Mouse (Mus musculus) Patski (cell line): Measurements from ENCODE around the gene Dab1. TPM values are rescaled to one million over a fixed set of nuclear protein-coding genes. Genes with fewer than 3 reads are reported as not detected.
A peak's percentile ranks its signal among the peaks of the same experiment; 100 is the strongest.

Experiments
- ATAC-seq: fragments of 100-300 bp; one replicate; pipeline ENCODE4 v1.8.0; 2021
- CTCF ChIA-PET: fragments of 350-600 bp; sonication (Branson Sonifier 250); formaldehyde crosslinking; loops from one replicate; lab custom pipeline; 2022; ENCODE audit warnings: inconsistent platforms; lab: Charles Lee
- POLR2A ChIA-PET: fragments of 350-600 bp; sonication (Branson Sonifier 250); formaldehyde crosslinking; loops from one replicate; lab custom pipeline; 2022; ENCODE audit warnings: antibody characterized with exemption, inconsistent platforms; lab: Charles Lee
- DNase-seq: peaks from one replicate; pipeline ENCODE4 v3.0.0-alpha.2; 2011; ENCODE audit warnings: low read depth, low spot score
- H3K27me3 ChIP-seq: fragments of 371-371 bp; one replicate; pipeline ENCODE4 v1.5.1; 2021
- CTCF ChIP-seq: fragments of 100-300 bp; IDR thresholded peaks from one replicate; pipeline ENCODE4 v1.5.1; 2021
- in situ Hi-C: fragments of 300-500 bp; cut with MboI; formaldehyde crosslinking; loops from 3 replicates; pipeline ENCODE4 v1.11.1; 2018; ENCODE audit warnings: low pct_unique_long_range_greater_than_20kb, mixed read lengths
- polyA plus RNA-seq: library from polyadenylated mRNA; unstranded; gene quantifications from one replicate; pipeline ENCODE4 v1.2.3, GENCODE M21; 2021

The Dab1 gene
- polyA plus RNA-seq, 1 experiment from 2014 or later = 0.08 TPM

GRCm38 (mm10) chr4:104178067-104178466 lies 558.9 kb downstream of the Dab1 start:
- ChIA-PET CTCF (interaction anchor here (1.4 kb wide), 1 partner anchor 11 kb away, joined by 4 read pairs; no protein-coding TSS in a partner anchor), POLR2A (no interaction called here)
- in situ Hi-C loops = no loop called here
- DNase-seq = no peak
- no peak for TF ChIP-seq CTCF
- no peak for ATAC-seq
- no peaks in the 10 kb centered on the region for H3K27me3 ChIP-seq

GRCm38 (mm10) chr4:104186311-104186710 lies 567.2 kb downstream of the Dab1 start:
- ATAC-seq (no peak), DNase-seq (no peak)
- in situ Hi-C loops = no loop called here
- CTCF ChIA-PET = no interaction called here
- no peak for TF ChIP-seq CTCF
- POLR2A ChIA-PET = no interaction called here
- peaks cover 4% of the 10 kb centered on the region for H3K27me3 ChIP-seq

DNA sequence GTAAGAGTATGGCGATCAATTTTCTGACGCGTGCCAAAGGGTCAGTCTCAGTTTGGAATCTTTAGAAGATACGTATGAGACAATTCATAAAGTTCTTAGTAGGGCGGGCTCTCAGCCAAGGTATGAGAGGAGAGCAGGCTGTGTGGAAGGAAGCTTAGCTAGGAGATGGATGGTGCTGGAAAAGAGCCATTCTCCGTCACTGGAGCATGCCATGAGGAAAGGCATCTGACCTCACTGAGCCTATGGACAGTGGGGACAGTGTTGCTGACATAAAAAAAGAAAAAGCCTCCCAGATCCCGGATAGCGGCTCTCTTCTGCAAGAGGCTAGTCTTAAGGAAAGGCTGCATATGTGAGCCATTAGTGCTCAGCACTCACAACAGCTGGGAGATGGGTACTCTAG lies 579.5 kb downstream of the Dab1 start:
- ChIA-PET CTCF (no interaction called here), POLR2A (no interaction called here)
- DNase-seq (no peak), ATAC-seq (no peak)
- no peaks in the 10 kb centered on the region for H3K27me3 ChIP-seq
- TF ChIP-seq CTCF = no peak
- in situ Hi-C loops = no loop called here

DNA sequence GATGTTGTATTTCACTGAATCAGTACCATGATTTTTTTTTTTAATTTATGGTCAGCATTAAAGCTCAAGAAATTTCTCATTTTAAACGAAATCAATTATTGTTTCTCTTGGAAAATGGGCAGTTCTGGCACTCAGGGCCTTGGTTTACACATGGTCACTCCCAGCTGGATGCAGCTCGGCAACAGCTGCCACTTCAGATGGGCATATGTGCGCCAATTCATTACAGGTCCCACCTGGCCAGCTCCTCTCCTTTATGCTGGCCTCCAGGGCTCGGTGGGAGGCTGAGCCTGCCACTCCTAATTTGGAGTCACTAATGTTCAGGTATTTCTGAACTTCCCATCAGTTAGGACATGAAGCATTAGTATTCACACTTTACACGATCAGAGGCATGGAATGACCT lies 582.5 kb downstream of the Dab1 start:
- no peak for TF ChIP-seq CTCF
- ATAC-seq (no peak), DNase-seq (no peak)
- in situ Hi-C loops = loop anchor here (25.0 kb wide), 1 partner anchor 686 kb away; the partner anchor contains the start of gene C8a
- H3K27me3 ChIP-seq = no peaks in the 10 kb centered on the region
- POLR2A ChIA-PET = no interaction called here
- CTCF ChIA-PET = no interaction called here

DNA sequence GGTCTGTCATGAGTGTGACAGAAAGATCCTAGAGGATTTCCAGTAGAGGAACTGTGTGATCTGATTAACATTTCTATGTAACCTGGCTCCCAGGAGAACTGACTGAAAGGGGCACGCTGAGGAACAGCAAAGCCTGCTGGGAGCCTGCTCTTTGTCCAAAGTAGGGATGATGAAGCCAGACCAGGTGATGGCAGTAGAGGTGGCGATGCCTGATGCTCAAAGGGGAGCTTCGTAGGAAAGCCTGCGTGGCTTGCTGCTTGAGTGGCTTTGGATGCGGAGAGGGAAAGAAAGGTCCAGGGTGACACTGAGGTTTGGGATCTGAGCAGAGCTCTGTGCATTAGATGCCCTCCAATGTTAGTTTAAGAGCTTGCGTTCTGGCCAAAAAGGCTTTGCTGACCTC lies 584.9 kb downstream of the Dab1 start:
- H3K27me3 ChIP-seq = no peaks in the 10 kb centered on the region
- ChIA-PET POLR2A (no interaction called here), CTCF (no interaction called here)
- ATAC-seq (no peak), DNase-seq (no peak)
- in situ Hi-C loops = loop anchor here (25.0 kb wide), 1 partner anchor 683 kb away; the partner anchor contains the start of gene C8a
- TF ChIP-seq CTCF = no peak

GRCm38 (mm10) chr4:104206639-104207038 lies 587.5 kb downstream of the Dab1 start:
- ChIA-PET CTCF (no interaction called here), POLR2A (no interaction called here)
- TF ChIP-seq CTCF = no peak
- DNase-seq (no peak), ATAC-seq (no peak)
- no peaks in the 10 kb centered on the region for H3K27me3 ChIP-seq
- in situ Hi-C loops = loop anchor here (25.0 kb wide), 1 partner anchor 681 kb away; the partner anchor contains the start of gene C8a

DNA sequence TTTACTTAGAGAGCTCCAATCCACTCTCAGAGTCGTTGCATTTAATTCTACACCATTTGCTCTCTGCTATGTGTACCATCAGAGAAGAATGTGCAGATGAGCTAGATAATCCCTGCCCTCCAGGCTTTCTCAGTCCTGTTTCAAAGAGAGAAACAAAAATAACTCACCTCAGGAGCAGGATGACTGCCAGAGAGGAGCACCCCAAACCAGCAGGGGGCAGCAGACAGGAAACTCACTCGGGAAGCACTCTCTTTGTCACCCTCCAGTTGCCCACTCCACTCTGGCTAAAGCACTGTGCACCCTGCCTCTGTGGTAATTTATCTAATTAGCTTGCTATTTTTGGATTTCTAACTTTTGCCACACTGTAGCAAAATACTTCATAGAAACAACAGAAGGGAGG lies 589.9 kb downstream of the Dab1 start:
- in situ Hi-C loops = loop anchor here (25.0 kb wide), 1 partner anchor 678 kb away; the partner anchor contains the start of gene C8a
- peak; percentile 46 for TF ChIP-seq CTCF
- ATAC-seq = no peak
- ChIA-PET CTCF (interaction anchor here (0.9 to 1.2 kb wide), 2 partner anchors 21 to 507 kb away, joined by 3 read pairs; no protein-coding TSS in a partner anchor), POLR2A (no interaction called here)
- H3K27me3 ChIP-seq = no peaks in the 10 kb centered on the region
- DNase-seq = no peak

DNA sequence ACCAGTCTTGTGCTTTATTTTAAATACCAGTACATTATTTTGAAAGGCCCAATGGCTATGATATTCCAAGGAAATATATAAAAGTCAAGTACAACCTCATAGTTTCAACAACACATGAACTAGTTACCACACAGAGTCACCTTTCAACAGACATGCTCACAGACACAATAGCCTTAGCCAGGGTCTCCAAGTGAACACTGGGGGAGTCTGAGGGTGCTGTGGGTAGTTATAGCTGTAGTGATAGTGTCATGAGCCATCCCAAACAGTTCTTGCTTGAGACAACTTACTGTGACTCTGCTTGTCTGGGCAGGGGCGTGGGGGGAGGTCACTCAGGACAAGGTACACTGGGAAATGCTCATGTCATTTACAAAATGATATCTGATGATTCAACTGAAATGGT lies 591.6 kb downstream of the Dab1 start:
- ChIA-PET POLR2A (no interaction called here), CTCF (no interaction called here)
- TF ChIP-seq CTCF = no peak
- in situ Hi-C loops = loop anchor here (25.0 kb wide), 1 partner anchor 677 kb away; the partner anchor contains the start of gene C8a
- ATAC-seq = no peak
- no peaks in the 10 kb centered on the region for H3K27me3 ChIP-seq
- no peak for DNase-seq

- ChIA-PET POLR2A (no interaction called here), CTCF (no interaction called here)
- no peak for TF ChIP-seq CTCF
- in situ Hi-C loops = loop anchor here (25.0 kb wide), 1 partner anchor 676 kb away; the partner anchor contains the start of gene C8a
- DNase-seq (no peak), ATAC-seq (no peak)
- no peaks in the 10 kb centered on the region for H3K27me3 ChIP-seq
These were observed 592.6 kb downstream of the Dab1 start for GRCm38 (mm10) chr4:104211531-104212455.

- TF ChIP-seq CTCF = no peak
- ChIA-PET CTCF (no interaction called here), POLR2A (no interaction called here)
- no peaks in the 10 kb centered on the region for H3K27me3 ChIP-seq
- in situ Hi-C loops = loop anchor here (25.0 kb wide), 1 partner anchor 673 kb away; the partner anchor contains the start of gene C8a
- no peak for ATAC-seq
- DNase-seq = no peak
These were observed 595.6 kb downstream of the Dab1 start for GRCm38 (mm10) chr4:104214724-104215123.

- no peak for TF ChIP-seq CTCF
- H3K27me3 ChIP-seq = no peaks in the 10 kb centered on the region
- in situ Hi-C loops = loop anchor here (25.0 kb wide), 1 partner anchor 670 kb away; the partner anchor contains the start of gene C8a
- ChIA-PET POLR2A (no interaction called here), CTCF (no interaction called here)
- DNase-seq (no peak), ATAC-seq (no peak)
These were observed 598.2 kb downstream of the Dab1 start for GRCm38 (mm10) chr4:104217336-104217735.
